In genomic region chr3:117007340-117007739, GRCm38 (mm10) we compare ENCODE assay signal across 12 mouse cellular contexts.
DNase-seq lines count a peak whose midpoint lies in the region.
"Had no signal": no experiment of that assay in that cellular context is flagged by ENCODE, and none has a peak within 500 bp of the region (broad histone marks: within the 10 kb centered on the region; RNA-seq: fewer than 3 reads in every experiment).

No protein-coding gene starts in this region.

- peak; percentile 47 for DNase-seq in layer of hippocampus, adult 11-12 months (ENCODE audit: low spot score)
- no peak for DNase-seq in layer of hippocampus, adult 9-10 months (ENCODE audit: low spot score)
- peak; percentile 45 for DNase-seq in brain, embryonic 18.5 days (ENCODE audit: low read depth, low spot score)
- DNase-seq in frontal cortex, postnatal 36 days (ENCODE audit: low spot score in 2 of 2) = peak; percentile 60 to 75
- peak; percentile 58 to 61 for DNase-seq in right cerebral cortex, adult 2 months (ENCODE audit: low spot score in 2 of 2)
- DNase-seq in thymus, postnatal 14 days = no peak
- DNase-seq in ovary, postnatal 36 days (ENCODE audit: low spot score) = no peak
- DNase-seq: kidney, postnatal 4 days; liver, embryonic 13.5 days; lung, postnatal 10 days; retina, postnatal 1 day; thymus, postnatal 4 days had no signal

Comparison
In these comparisons a context has a peak if more than half of its experiments do, and no peak if none do; other contexts are left out.
1. DNase-seq: peak in layer of hippocampus, adult 11-12 months (single experiment), brain, embryonic 18.5 days (single experiment), frontal cortex, postnatal 36 days (2 of 2) and right cerebral cortex, adult 2 months (2 of 2); none in layer of hippocampus, adult 9-10 months (single experiment), thymus, postnatal 14 days (single experiment) and ovary, postnatal 36 days (single experiment).